Mouse (Mus musculus): ENCODE measurements around the gene Cd300lb.
"Not testable (repeated sequence)": the region's sequence is repeated elsewhere in the genome, so short reads cannot be mapped to it uniquely, and the experiment has no call there.

The Cd300lb gene

GRCm38 (mm10) chr11:114934144-114934543 lies at the start of gene Cd300lb:
Gene Cd300lb, minus strand, starts transcription at chr11:114934386.
- peak; percentile 9 for DNase-seq (ENCODE audit: inconsistent ontology term)

DNA sequence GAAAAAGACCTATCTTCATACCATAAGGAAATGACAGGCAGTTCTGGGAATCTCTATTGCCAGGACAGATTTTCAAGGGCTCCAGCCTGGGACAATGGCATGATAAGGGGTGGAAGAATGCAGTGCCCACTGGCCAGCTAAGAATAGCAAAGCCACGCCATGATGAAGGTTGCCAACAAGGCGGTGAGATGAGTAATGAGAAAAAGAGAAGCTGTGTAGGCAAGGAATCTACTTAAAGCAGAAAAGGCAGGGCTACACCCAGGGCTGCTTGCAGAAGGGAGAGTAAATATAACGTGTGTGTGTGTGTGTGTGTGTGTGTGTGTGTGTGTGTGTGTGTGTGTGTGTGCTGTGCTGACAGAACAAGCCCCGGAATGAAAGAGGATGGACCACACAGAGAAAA lies 47.7 kb upstream of the Cd300lb start:
- DNase-seq (ENCODE audit: inconsistent ontology term): peak; percentile 7

DNA sequence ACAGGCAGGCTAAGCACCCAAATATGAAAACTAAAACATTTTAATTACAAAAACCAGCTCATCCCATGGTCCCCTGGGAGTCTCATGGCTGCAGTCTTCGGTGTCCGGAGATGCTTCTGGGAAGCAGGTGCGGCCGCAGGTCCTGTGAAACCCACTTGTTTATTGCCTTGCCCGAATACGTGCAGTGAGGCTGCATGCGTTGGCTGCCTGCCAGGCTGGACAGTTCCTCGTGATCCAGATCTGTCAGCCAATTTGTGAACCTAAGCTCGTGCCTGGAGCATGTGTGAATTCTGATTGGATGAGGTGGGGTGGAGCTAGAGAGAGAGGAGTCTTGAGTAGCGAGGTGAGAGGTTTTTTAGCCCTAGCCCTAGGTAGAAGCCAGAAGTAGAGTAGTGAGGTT lies 38.5 kb upstream of the Cd300lb start:
- no peak for DNase-seq (ENCODE audit: inconsistent ontology term)

- DNase-seq (ENCODE audit: inconsistent ontology term): no peak
Measured at GRCm38 (mm10) chr11:114968752-114969207, 34.6 kb upstream of the Cd300lb start, which contains the start of gene Cd300c. Gene Cd300c, minus strand, starts transcription at chr11:114969157.

DNA sequence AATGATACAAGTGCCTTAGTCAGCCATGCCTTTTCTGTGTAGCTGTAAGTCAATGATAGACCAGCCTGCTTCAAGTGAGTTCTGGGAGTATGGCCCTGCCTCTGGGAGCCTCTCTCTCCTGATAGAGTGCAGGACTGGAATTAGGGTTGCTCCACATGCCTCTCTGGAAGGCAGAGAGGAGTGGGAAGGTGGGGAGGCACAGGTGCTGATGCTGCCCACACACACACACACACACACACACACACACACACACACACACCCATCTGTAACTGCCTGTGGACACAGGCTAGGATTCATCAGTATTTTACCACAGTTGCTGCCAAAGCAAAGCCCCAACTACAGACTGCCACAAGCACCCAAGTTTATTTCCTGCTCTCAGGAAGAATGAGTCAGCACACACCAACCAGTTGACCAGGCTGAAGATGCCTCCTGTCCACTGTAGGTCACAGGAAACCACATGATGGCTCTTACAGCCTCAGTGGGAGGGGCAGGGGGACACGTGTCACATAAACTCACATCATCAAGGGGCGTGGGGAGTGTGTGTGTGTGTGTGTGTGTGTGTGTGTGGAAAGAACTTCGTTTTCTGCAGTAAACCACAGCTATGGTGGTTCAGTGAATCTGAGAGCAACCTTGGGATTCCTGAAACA lies 31.1 kb upstream of the Cd300lb start:
- DNase-seq (ENCODE audit: inconsistent ontology term): peak; percentile 75

DNA sequence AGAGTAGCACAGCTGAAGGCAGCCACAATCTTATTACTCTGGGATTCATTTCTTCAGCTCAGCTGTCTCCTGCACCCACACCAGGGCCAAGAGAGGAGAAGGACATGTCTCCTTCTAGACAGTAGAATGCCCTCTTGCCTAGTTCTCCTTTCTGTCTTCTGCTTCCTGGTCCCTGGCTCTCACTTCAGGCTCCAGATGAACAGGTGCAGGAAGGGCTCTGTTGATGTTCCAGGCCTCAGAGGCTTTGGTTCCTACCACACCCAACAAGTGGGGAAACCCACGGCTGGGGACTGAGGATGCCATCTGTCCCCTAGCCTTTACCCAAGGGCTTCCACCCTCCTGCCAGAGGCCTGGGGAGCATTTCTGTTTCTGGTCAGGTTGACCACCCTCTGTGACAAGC lies 26.2 kb upstream of the Cd300lb start:
- no peak for DNase-seq (ENCODE audit: inconsistent ontology term)

GRCm38 (mm10) chr11:114933591-114933990 lies 595 bp downstream of the Cd300lb start:
- no peak for DNase-seq (ENCODE audit: inconsistent ontology term)

DNA sequence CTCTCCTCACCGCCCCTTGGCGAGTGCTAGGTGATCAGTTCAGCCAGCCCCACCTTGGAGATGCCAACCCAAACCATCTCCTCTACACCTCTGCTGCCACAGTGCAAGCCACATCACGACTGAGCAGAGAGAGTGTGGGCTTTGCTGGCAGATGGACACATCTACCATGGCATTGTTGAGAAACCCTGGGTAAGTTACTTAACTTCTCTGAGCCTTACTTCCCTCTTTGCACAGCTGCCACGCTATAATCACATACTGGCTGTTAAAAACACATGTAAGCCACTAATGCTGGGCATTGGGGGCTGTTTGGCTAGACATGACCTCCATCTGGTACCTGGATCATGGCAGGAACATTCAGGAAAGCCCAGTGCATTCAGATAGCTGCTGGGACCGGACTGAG lies 3.1 kb downstream of the Cd300lb start:
- DNase-seq (ENCODE audit: inconsistent ontology term): no peak

DNA sequence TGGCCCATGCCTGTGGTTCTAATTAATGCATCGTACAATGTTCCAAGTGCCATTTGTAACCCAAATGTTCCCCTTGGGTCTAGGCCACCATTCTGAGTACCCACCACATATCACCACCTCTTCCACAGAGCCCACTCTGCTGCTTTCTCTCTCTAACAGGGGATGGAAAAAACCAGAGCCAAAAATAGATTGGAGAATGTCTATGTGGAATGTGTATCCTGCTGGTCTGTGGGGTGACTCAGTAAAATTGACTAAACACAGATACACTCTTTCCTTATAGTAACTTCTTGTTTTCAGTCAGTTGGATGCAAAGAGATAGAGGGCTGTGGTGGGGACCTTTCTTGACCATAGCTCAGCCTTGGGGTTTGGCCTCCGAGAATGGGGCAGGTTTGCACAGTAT lies 4.6 kb downstream of the Cd300lb start:
- peak; percentile 60 for DNase-seq (ENCODE audit: inconsistent ontology term)

DNA sequence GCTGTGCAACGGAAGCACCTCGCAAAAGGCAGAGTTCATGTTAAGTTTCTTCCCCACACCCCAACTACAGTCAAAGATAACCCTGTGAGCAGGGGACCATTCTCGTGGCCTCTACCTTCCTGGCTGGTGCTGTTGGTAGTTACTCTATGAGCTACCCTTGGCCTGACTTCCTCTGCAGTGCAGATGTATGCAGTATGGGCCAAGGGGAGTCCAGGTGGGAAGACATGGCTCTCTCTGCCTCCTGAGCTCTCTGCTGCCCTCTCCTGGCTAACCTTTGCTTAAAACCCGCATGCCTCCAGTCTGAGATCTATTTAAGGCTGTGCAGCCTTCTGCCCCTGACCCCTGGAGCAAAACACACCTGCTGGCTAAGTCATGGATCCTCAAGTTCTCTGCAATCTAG lies 10.2 kb downstream of the Cd300lb start:
- DNase-seq (ENCODE audit: inconsistent ontology term): no peak

GRCm38 (mm10) chr11:114922439-114922838 lies 11.7 kb downstream of the Cd300lb start:
- DNase-seq (ENCODE audit: inconsistent ontology term): no peak

GRCm38 (mm10) chr11:114917120-114917519 lies 17.1 kb downstream of the Cd300lb start:
- DNase-seq (ENCODE audit: inconsistent ontology term): no peak

DNA sequence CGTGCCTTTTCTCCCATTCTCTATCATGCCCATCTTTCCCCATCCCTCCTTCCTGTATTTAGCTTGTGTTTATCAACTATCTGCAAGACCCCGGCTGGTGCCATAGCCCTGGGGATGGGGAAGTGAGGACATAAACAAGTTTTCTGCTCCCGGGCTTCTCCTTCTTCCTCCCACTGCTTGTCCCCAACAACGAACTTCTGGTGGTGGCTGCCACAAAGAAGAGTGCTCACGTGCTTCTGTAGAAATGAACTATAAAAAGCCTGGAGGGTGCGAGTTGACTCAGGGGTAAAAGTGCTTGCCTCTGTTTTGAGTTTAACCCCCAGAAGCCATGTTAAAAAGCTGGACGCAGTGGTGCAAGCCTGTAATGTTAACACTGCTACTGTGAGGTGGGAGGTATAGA lies 19.2 kb downstream of the Cd300lb start:
- no peak for DNase-seq (ENCODE audit: inconsistent ontology term)

DNA sequence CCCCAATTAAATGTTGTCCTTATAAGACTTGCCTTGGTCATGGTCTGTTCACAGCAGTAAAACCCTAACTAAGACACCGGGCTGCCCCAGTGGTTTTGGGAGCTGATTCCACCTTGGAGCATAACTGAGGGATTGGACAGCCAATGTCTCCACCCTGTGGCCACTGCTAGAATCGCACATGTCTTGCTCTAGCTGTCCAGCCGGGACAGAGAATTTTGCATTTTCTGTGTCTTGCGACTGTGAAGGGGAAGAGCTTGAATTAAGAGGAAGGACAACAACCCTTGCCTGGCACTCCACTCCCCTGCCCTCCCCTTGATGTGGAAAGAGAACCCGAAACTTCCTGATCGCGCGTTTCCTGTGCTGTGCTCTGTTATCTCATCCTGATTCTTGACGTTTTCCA lies 21.3 kb downstream of the Cd300lb start:
- peak; percentile 61 for DNase-seq (ENCODE audit: inconsistent ontology term)

DNA sequence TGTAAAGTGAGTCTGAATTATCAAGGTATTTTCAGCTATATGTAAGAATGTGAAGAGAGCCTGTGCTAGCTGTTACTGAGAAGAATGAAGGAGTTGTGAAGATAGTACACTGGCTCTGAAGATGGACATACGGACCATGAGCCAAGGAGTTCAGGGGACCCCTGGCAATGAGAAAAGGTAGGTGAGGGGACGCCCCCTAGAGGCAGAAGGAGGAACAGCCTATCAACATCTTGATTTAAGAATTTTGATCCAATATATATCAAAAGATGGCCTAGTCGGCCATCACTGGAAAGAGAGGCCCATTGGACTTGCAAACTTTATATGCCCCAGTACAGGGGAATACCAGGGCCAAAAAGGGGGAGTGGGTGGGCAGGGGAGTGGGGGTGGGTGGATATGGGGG lies 24.6 kb downstream of the Cd300lb start:
- not testable (repeated sequence) for DNase-seq (ENCODE audit: inconsistent ontology term)

DNA sequence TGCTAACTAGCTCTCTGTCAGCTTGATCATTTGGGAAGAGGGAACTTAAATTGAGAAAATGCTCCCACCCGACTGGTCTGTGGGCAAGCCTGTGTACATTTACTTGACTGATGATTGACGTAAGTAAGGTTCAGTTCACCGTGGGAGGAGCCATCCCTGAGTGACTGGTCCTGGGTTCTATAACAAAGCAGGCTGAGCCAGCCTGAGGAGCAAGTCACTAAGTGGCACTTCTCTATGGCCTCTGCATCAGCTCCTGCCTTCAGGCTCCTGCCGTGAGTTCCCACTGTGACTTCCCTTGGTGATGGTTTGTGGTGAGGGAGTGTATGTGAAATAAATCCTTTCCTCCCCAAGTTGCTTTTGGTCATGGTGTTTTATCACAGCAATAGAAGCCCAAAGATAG lies 26.1 kb downstream of the Cd300lb start:
- DNase-seq (ENCODE audit: inconsistent ontology term): no peak

GRCm38 (mm10) chr11:114907567-114907966 lies 26.6 kb downstream of the Cd300lb start:
- no peak for DNase-seq (ENCODE audit: inconsistent ontology term)

- no peak for DNase-seq (ENCODE audit: inconsistent ontology term)
Measured at GRCm38 (mm10) chr11:114903224-114903623, 31.0 kb downstream of the Cd300lb start.

GRCm38 (mm10) chr11:114898026-114898425 lies 36.2 kb downstream of the Cd300lb start:
- DNase-seq (ENCODE audit: inconsistent ontology term): no peak

- no peak for DNase-seq (ENCODE audit: inconsistent ontology term)
Measured at GRCm38 (mm10) chr11:114896085-114896484, 38.1 kb downstream of the Cd300lb start.

DNA sequence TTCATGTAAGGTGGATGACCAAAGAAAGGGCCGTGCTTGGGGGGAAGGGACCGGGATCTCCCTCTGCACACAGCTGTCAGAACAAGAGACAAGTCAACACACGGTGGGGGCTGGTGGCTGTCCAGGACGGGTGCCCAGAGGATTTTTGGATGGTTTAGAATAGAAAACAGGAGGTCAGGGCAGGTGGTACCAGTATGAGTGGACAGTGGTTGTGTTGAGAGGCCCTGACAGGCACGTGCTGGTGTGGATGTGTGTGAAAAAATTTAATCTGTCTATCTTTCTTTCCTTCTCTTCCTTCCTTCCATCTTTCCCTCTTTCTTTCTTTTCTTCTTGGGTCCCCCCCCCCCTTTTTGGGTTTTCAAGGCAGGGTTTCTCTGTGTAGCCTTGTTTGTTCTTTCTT lies 43.6 kb downstream of the Cd300lb start:
- DNase-seq (ENCODE audit: inconsistent ontology term): no peak

GRCm38 (mm10) chr11:114889991-114890518 lies 44.1 kb downstream of the Cd300lb start, which contains the start of gene Cd300a:
Gene Cd300a, plus strand, starts transcription at chr11:114890041.
- peak; percentile 11 for DNase-seq (ENCODE audit: inconsistent ontology term)

DNA sequence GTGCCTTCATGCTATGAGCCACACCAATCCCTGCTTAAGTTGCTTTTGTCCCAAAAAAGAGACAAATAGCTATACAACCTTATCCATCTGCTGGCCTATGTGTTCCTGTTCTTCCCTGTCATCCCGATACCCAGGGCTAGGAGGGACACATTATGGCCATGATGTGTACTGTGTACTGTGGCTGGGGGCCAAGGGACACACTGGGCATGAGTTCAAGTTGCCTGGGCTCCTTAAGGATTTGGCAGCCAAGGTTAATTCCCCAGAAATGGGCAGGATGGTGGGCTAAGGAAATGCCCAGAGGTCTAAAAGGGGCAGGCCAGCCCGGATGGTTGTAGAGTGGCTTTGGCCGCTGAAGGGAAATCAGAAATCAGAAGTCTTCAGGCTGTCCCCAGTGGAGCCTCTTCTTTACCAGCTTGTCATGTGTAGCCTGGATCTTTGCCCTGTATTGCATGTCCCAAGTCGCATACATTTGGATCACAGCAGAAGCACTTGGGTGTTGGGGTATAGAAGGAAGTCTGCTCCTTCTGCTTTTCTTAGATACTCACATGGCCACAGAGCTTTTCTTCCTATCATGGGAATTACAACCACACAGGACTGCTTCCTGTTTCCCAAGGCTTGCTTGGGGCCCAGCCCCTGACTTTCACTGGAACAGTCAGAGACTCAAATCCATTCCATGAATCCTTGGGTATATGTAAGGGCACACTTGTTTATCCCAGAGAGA lies 49.6 kb downstream of the Cd300lb start:
- DNase-seq (ENCODE audit: inconsistent ontology term): no peak

Data from Muller cell, postnatal 12 days (primary cell).